Mouse (Mus musculus): ENCODE measurements at regions not wholly inside any gene's neighbourhood (a gene's known extent, or its start where the extent isn't known, plus 50 kb on each side); places are given as distances from the start of the nearest gene placed in this dataset.

- no peaks in the 10 kb centered on the region for H3K4me1 ChIP-seq (replicated peaks)
- ATAC-seq (ENCODE audit: low FRiP score, low read depth), result no peak
- H3K9ac ChIP-seq, result no peak overlapping the region
- no peaks in the 10 kb centered on the region for H3K36me3 ChIP-seq
- no peak overlapping the region for H3K4me3 ChIP-seq
- H3K27ac ChIP-seq (replicated peaks), result no peak overlapping the region
- H3K4me2 ChIP-seq, result no peak overlapping the region
- WGBS, result 24% methylated on average over 7 of the region's 7 CpGs
- no peaks in the 10 kb centered on the region for H3K9me3 ChIP-seq
- no peaks in the 10 kb centered on the region for H3K27me3 ChIP-seq
Observed at GRCm38 (mm10) chr2:17811943-17812670, 80.8 kb upstream of the Nebl start.
